Mouse (Mus musculus) megakaryocyte, embryonic 14.5 days (primary cell): ENCODE results near the gene Paxbp1.

Source experiments
- FLI1 ChIP-seq: IDR thresholded peaks from 2 replicates; pipeline ENCODE4 v1.6.1; 2012; ENCODE audit warnings: low read length, inconsistent platforms, mixed read lengths
- GATA1 ChIP-seq: IDR thresholded peaks from 3 replicates; pipeline ENCODE4 v1.6.1; 2012; ENCODE audit warnings: mixed read lengths, low read length, inconsistent platforms, borderline replicate concordance

DNA sequence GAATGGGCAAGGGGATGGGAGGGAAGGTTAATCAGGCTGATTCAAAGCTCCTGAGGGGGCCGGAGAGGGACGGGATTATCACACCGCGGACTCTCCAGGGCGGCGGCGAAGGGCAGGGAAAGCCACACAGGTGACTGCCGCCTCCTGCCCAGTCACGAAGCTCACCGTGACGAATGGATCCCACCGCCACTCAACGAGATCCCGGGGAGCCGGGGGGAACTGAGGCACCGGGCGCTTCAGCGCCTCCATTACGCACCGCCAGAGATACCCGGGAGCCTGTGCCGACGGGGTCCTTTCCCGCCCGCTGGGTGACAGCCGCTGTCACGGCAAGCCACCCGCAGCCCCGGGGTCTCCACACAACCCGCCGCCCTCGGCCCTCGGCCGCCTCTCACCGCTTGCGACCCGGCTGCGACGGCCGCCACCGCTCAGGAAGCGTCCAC, 33.7 kb downstream of the Paxbp1 start:
- TF ChIP-seq GATA1: no peak
- no peak for TF ChIP-seq FLI1
